In genomic region chrX:84553441-84553840, GRCm38 (mm10) we compare ENCODE assay signal across 18 mouse cellular contexts.
DNase-seq lines count a peak whose midpoint lies in the region; ATAC-seq lines count a peak whose summit lies in the region.
"Had no signal": no experiment of that assay in that cellular context is flagged by ENCODE, and none has a peak within 500 bp of the region (broad histone marks: within the 10 kb centered on the region; RNA-seq: fewer than 3 reads in every experiment).

No protein-coding gene starts in this region.

- H3K9me3 ChIP-seq in forebrain, embryonic 16.5 days (ENCODE audit: control insufficient read depth, low read length), result no peaks in the 10 kb centered on the region
- no peaks in the 10 kb centered on the region for H3K9me3 ChIP-seq in hindbrain, embryonic 11.5 days (ENCODE audit: control insufficient read depth, low read length)
- H3K9me3 ChIP-seq in hindbrain, embryonic 13.5 days, result no peaks in the 10 kb centered on the region
- H3K9me3 ChIP-seq: embryonic facial prominence, embryonic 13.5 days; forebrain, embryonic 13.5 days; heart, embryonic 12.5 days; hindbrain, embryonic 10.5 days had no signal

- no peak overlapping the region for H3K4me2 ChIP-seq in forebrain, embryonic 16.5 days (ENCODE audit: low read length)
- no peak overlapping the region for H3K4me2 ChIP-seq in hindbrain, embryonic 11.5 days (replicated peaks; ENCODE audit: low read depth, low read length)
- no peak overlapping the region for H3K4me2 ChIP-seq in hindbrain, embryonic 13.5 days
- H3K4me2 ChIP-seq: embryonic facial prominence, embryonic 13.5 days; forebrain, embryonic 13.5 days; heart, embryonic 12.5 days had no signal

- no peak overlapping the region for H3K4me3 ChIP-seq in forebrain, embryonic 16.5 days (replicated peaks; ENCODE audit: low read length)
- H3K4me3 ChIP-seq in hindbrain, embryonic 11.5 days (ENCODE audit: low read depth, low read length), result no peak overlapping the region
- no peak overlapping the region for H3K4me3 ChIP-seq in hindbrain, embryonic 13.5 days
- H3K4me3 ChIP-seq: embryonic facial prominence, embryonic 13.5 days; forebrain, embryonic 13.5 days; heart, embryonic 12.5 days; hindbrain, embryonic 10.5 days had no signal

- no peak for ATAC-seq in forebrain, embryonic 16.5 days
- ATAC-seq in hindbrain, embryonic 11.5 days (ENCODE audit: low FRiP score), result no peak
- no peak for ATAC-seq in hindbrain, embryonic 13.5 days (ENCODE audit: low FRiP score)
- ATAC-seq: forebrain, embryonic 13.5 days; hindbrain, embryonic 16.5 days; inflammation-experienced regulatory T-cells, adult 6 months; intestine, postnatal 0 days had no signal

- H3K36me3 ChIP-seq in forebrain, embryonic 16.5 days (ENCODE audit: control insufficient read depth, insufficient read depth), result no peaks in the 10 kb centered on the region
- no peaks in the 10 kb centered on the region for H3K36me3 ChIP-seq in hindbrain, embryonic 11.5 days (ENCODE audit: control insufficient read depth, insufficient read depth, low read length)
- H3K36me3 ChIP-seq in hindbrain, embryonic 13.5 days, result no peaks in the 10 kb centered on the region
- H3K36me3 ChIP-seq: embryonic facial prominence, embryonic 13.5 days; heart, embryonic 12.5 days; hindbrain, embryonic 10.5 days had no signal

- no peaks in the 10 kb centered on the region for H3K27me3 ChIP-seq in forebrain, embryonic 16.5 days (replicated peaks; ENCODE audit: control insufficient read depth, insufficient read depth, low read length)
- no peaks in the 10 kb centered on the region for H3K27me3 ChIP-seq in hindbrain, embryonic 11.5 days (ENCODE audit: control insufficient read depth, insufficient read depth, low read length)
- no peaks in the 10 kb centered on the region for H3K27me3 ChIP-seq in hindbrain, embryonic 13.5 days
- H3K27me3 ChIP-seq: embryonic facial prominence, embryonic 13.5 days; forebrain, embryonic 13.5 days; heart, embryonic 12.5 days had no signal

- WGBS in forebrain, embryonic 16.5 days, result 7% methylated on average over 1 of the region's 1 CpGs
- WGBS in hindbrain, embryonic 11.5 days, result 23% methylated on average over 1 of the region's 1 CpGs
- WGBS in hindbrain, embryonic 13.5 days, result 20% methylated on average over 1 of the region's 1 CpGs

- no peak overlapping the region for H3K9ac ChIP-seq in forebrain, embryonic 16.5 days (replicated peaks; ENCODE audit: low read depth, low read length)
- no peak overlapping the region for H3K9ac ChIP-seq in hindbrain, embryonic 11.5 days (ENCODE audit: low read depth, low read length)
- H3K9ac ChIP-seq in hindbrain, embryonic 13.5 days, result no peak overlapping the region
- H3K9ac ChIP-seq: embryonic facial prominence, embryonic 13.5 days; forebrain, embryonic 13.5 days; heart, embryonic 12.5 days had no signal

- no peaks in the 10 kb centered on the region for H3K4me1 ChIP-seq in forebrain, embryonic 16.5 days (replicated peaks; ENCODE audit: control insufficient read depth, insufficient read depth, low read length)
- no peaks in the 10 kb centered on the region for H3K4me1 ChIP-seq in hindbrain, embryonic 11.5 days (replicated peaks; ENCODE audit: control insufficient read depth, insufficient read depth, low read length)
- no peaks in the 10 kb centered on the region for H3K4me1 ChIP-seq in hindbrain, embryonic 13.5 days (replicated peaks)
- H3K4me1 ChIP-seq: embryonic facial prominence, embryonic 13.5 days; forebrain, embryonic 13.5 days; heart, embryonic 12.5 days; hindbrain, embryonic 10.5 days had no signal

- DNase-seq in cerebellum, adult 11-12 months, result peak; percentile 56
- DNase-seq in cerebellum, postnatal 4 days (ENCODE audit: low spot score in 2 of 2), result no peak
- DNase-seq in cerebellum, adult 18-20 months, result peak; percentile 20 to 54
- peak; percentile 57 for DNase-seq in cerebellum, adult 9-11 months
- DNase-seq in cerebellum, postnatal 36 days, result peak; percentile 22 to 33
- no peak for DNase-seq in hindbrain, embryonic 11.5 days (ENCODE audit: low spot score)
- DNase-seq: adrenal gland, postnatal 10 days; gastrocnemius, postnatal 14 days; kidney, adult 8-10 months had no signal

- no peak overlapping the region for H3K27ac ChIP-seq in forebrain, embryonic 16.5 days (ENCODE audit: low read length)
- no peak overlapping the region for H3K27ac ChIP-seq in hindbrain, embryonic 11.5 days (ENCODE audit: low read depth, low read length)
- H3K27ac ChIP-seq in hindbrain, embryonic 13.5 days, result no peak overlapping the region
- H3K27ac ChIP-seq: embryonic facial prominence, embryonic 13.5 days; forebrain, embryonic 13.5 days; hindbrain, embryonic 10.5 days had no signal

Comparison
In these comparisons a context has a peak if more than half of its experiments do, and no peak if none do; other contexts are left out.
1. DNase-seq: peak in cerebellum, adult 11-12 months (single experiment), cerebellum, adult 18-20 months (2 of 2), cerebellum, adult 9-11 months (single experiment) and cerebellum, postnatal 36 days (2 of 2); none in cerebellum, postnatal 4 days (0 of 2) and hindbrain, embryonic 11.5 days (single experiment).